Mouse (Mus musculus): Measurements from ENCODE around the gene Actr1b. TPM values are rescaled to one million over a fixed set of nuclear protein-coding genes. Genes with fewer than 3 reads are reported as not detected.

Gene Actr1b
- 49.8 TPM for polyA plus RNA-seq (2015; fragmentation: Illumina TruSeq; extraction: RNeasy Lipid Tissue Mini Kit (QIAGEN cat#74804); ENCODE audit: insufficient read depth, low replicate concordance)

GRCm38 (mm10) chr1:36714311-36714710 lies at the start of gene Actr1b:
TSS of gene Actr1b (minus strand) at chr1:36714422.

GRCm38 (mm10) chr1:36761568-36761967 lies 47.3 kb upstream of the Actr1b start, which contains the start of gene Zap70:
TSS of gene Zap70 (plus strand) at chr1:36761798.

GRCm38 (mm10) chr1:36709854-36710280 lies 4.4 kb downstream of the Actr1b start, which contains the start of gene 4933424G06Rik:
TSS of gene 4933424G06Rik (plus strand) at chr1:36710149.

GRCm38 (mm10) chr1:36691271-36692155 lies 22.7 kb downstream of the Actr1b start, which contains the start of gene Cox5b:
TSS of gene Cox5b (plus strand) at chr1:36691449.

DNA sequence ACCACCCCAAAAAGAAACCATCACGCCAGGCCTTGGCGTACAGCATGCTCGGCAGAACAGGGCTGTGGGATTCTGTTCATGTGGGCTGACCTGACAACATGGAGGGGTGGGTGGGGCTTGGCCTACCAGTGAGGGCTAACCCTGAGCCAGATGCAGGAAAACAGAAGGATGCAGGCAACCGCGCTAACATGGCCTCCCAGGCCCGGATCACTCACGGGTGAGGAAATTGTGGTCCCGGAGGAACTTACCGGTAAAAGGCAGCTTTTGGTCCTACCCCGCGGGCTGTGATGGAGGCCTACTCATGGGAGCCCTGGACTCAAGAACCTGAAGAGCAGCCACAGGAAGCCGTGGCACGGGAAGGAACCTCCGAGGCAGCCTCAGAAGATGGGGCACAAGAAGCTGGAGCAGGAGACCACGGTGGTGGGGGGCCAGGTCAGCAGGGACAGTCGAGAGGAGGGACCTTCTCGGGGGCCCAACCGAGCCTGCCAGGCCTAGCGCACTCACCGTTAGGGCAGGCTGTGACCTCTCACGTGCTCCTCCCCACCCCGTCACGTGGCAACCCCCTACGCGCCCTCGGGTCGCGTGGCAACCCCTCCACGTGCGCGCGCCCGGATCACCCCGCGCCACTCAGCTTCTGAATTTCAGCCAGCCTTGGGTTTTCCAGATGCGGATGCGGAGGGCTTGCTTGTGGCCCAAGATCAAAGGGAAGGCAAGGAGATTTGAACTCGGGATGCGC lies 31.4 kb downstream of the Actr1b start, which contains the start of gene Fam178b:
TSS of gene Fam178b (minus strand) at position 564 of the 736 bp plus-strand sequence.

Other genes starting within 250 kb of the Actr1b start
- gene Cnnm4, start 242.8 kb downstream of the Actr1b start, polyA plus RNA-seq (2015; fragmentation: Illumina TruSeq; extraction: RNeasy Lipid Tissue Mini Kit (QIAGEN cat#74804); ENCODE audit: insufficient read depth, low replicate concordance) = 5.4 TPM
- gene Cnnm3, start 202.6 kb downstream of the Actr1b start, polyA plus RNA-seq (2015; fragmentation: Illumina TruSeq; extraction: RNeasy Lipid Tissue Mini Kit (QIAGEN cat#74804); ENCODE audit: insufficient read depth, low replicate concordance) = 9.5 TPM
- gene Ankrd23, start 177.5 kb downstream of the Actr1b start, polyA plus RNA-seq (2015; fragmentation: Illumina TruSeq; extraction: RNeasy Lipid Tissue Mini Kit (QIAGEN cat#74804); ENCODE audit: insufficient read depth, low replicate concordance) = 18.8 TPM
- 0.57 TPM for gene Gm42417, start 175.0 kb downstream of the Actr1b start, polyA plus RNA-seq (2015; fragmentation: Illumina TruSeq; extraction: RNeasy Lipid Tissue Mini Kit (QIAGEN cat#74804); ENCODE audit: insufficient read depth, low replicate concordance)
- gene Ankrd39, start 167.0 kb downstream of the Actr1b start, polyA plus RNA-seq (2015; fragmentation: Illumina TruSeq; extraction: RNeasy Lipid Tissue Mini Kit (QIAGEN cat#74804); ENCODE audit: insufficient read depth, low replicate concordance) = 9.2 TPM
- 7.5 TPM for gene Sema4c, start 156.1 kb downstream of the Actr1b start, polyA plus RNA-seq (2015; fragmentation: Illumina TruSeq; extraction: RNeasy Lipid Tissue Mini Kit (QIAGEN cat#74804); ENCODE audit: insufficient read depth, low replicate concordance)
- 0.30 TPM for gene Fam178b, start 31.2 kb downstream of the Actr1b start, polyA plus RNA-seq (2015; fragmentation: Illumina TruSeq; extraction: RNeasy Lipid Tissue Mini Kit (QIAGEN cat#74804); ENCODE audit: insufficient read depth, low replicate concordance)
- gene Cox5b, start 23.0 kb downstream of the Actr1b start, polyA plus RNA-seq (2015; fragmentation: Illumina TruSeq; extraction: RNeasy Lipid Tissue Mini Kit (QIAGEN cat#74804); ENCODE audit: insufficient read depth, low replicate concordance) = 227 TPM
- gene 4933424G06Rik, start 4.3 kb downstream of the Actr1b start, polyA plus RNA-seq (2015; fragmentation: Illumina TruSeq; extraction: RNeasy Lipid Tissue Mini Kit (QIAGEN cat#74804); ENCODE audit: insufficient read depth, low replicate concordance) = not detected
- gene Zap70, start 47.4 kb upstream of the Actr1b start, polyA plus RNA-seq (2015; fragmentation: Illumina TruSeq; extraction: RNeasy Lipid Tissue Mini Kit (QIAGEN cat#74804); ENCODE audit: insufficient read depth, low replicate concordance) = 12.7 TPM
- gene Tmem131, start 229.2 kb upstream of the Actr1b start, polyA plus RNA-seq (2015; fragmentation: Illumina TruSeq; extraction: RNeasy Lipid Tissue Mini Kit (QIAGEN cat#74804); ENCODE audit: insufficient read depth, low replicate concordance) = 61.1 TPM